Comparison of ENCODE assay signal across 10 mouse cellular contexts in the genomic region with DNA sequence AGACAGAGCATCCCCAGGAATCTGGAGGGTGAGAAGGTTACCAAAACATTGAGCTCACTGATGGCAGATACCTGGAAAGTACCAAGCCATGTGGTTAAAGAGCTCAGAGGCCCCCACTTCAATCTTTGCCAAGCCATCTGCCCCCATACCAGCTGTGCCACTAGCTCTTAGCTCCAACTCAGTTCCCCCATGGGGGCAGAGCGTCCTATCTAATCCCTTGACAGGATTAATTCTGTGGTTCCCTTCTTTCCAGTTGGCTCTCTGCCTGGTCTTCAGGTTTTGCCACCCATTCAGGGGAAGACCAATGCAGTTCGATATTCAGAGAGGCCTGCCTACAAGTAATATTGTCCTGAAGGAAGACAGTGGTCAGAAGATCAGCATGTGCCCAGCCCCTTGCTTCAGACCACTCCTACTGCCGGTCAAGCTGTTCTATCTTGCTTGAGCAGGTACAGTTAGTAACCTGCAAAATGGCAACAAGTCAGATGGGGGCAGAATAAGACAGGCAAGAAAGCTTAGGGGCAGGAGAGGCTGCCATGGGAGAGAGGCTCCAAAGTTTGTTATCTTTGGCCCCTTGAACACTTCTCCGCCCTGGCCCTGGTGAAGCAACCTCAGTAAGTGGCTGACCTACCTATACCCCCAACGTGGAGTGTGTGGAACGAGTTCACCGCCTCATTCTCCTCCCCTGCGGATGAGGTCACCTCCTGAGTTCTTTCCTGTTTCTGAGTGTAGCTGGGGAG.
DNase-seq lines count a peak whose midpoint lies in the region; ATAC-seq and TF ChIP-seq lines count a peak whose summit lies in the region.
"Had no signal": no experiment of that assay in that cellular context is flagged by ENCODE, and none has a peak within 500 bp of the region (broad histone marks: within the 10 kb centered on the region; RNA-seq: fewer than 3 reads in every experiment).

No protein-coding gene starts in this region.

- no peak overlapping the region for H3K4me2 ChIP-seq in midbrain, embryonic 14.5 days (ENCODE audit: low read length)
- H3K4me2 ChIP-seq in intestine, embryonic 16.5 days (ENCODE audit: low read depth, low read length) = no peak overlapping the region
- H3K4me2 ChIP-seq in stomach, embryonic 14.5 days (replicated peaks; ENCODE audit: low read depth, low read length) = no peak overlapping the region
- H3K4me2 ChIP-seq in forebrain, postnatal 0 days (ENCODE audit: low read depth) = no peak overlapping the region
- H3K4me2 ChIP-seq: embryonic facial prominence, embryonic 13.5 days; liver, embryonic 13.5 days had no signal

- no peak overlapping the region for H3K9ac ChIP-seq in midbrain, embryonic 14.5 days (replicated peaks; ENCODE audit: low read length)
- no peak overlapping the region for H3K9ac ChIP-seq in intestine, embryonic 16.5 days (ENCODE audit: low read depth, low read length)
- no peak overlapping the region for H3K9ac ChIP-seq in stomach, embryonic 14.5 days (replicated peaks; ENCODE audit: low read depth, low read length)
- no peak overlapping the region for H3K9ac ChIP-seq in forebrain, postnatal 0 days
- H3K9ac ChIP-seq: embryonic facial prominence, embryonic 13.5 days; liver, embryonic 13.5 days had no signal

- 71% methylated on average over 8 of the region's 8 CpGs for WGBS in midbrain, embryonic 14.5 days
- WGBS in midbrain, embryonic 10.5 days = 72% methylated on average over 8 of the region's 8 CpGs
- 46% methylated on average over 8 of the region's 8 CpGs for WGBS in intestine, embryonic 16.5 days
- 43% methylated on average over 8 of the region's 8 CpGs for WGBS in stomach, embryonic 14.5 days
- 76% methylated on average over 8 of the region's 8 CpGs for WGBS in forebrain, postnatal 0 days

- no peak for ATAC-seq in midbrain, embryonic 14.5 days (ENCODE audit: low FRiP score, low TSS enrichment)
- peak; percentile 83 for ATAC-seq in intestine, embryonic 16.5 days
- peak; percentile 84 for ATAC-seq in stomach, embryonic 14.5 days (ENCODE audit: insufficient number of reproducible peaks, insufficient read depth, low FRiP score, low read depth)
- ATAC-seq in forebrain, postnatal 0 days = no peak

- H3K9me3 ChIP-seq in midbrain, embryonic 14.5 days (ENCODE audit: control insufficient read depth, low read length) = no peaks in the 10 kb centered on the region
- no peaks in the 10 kb centered on the region for H3K9me3 ChIP-seq in midbrain, embryonic 10.5 days (replicated peaks)
- no peaks in the 10 kb centered on the region for H3K9me3 ChIP-seq in intestine, embryonic 16.5 days (ENCODE audit: control insufficient read depth, low read length)
- no peaks in the 10 kb centered on the region for H3K9me3 ChIP-seq in stomach, embryonic 14.5 days (ENCODE audit: control insufficient read depth, low read depth, low read length)
- H3K9me3 ChIP-seq in forebrain, postnatal 0 days (ENCODE audit: low read length) = no peaks in the 10 kb centered on the region
- H3K9me3 ChIP-seq: embryonic facial prominence, embryonic 13.5 days; liver, embryonic 13.5 days had no signal

- TF ChIP-seq CTCF in forebrain, postnatal 0 days (IDR thresholded peaks at IDR 0.05; ENCODE audit: low read depth) = no peak

- H3K4me1 ChIP-seq in midbrain, embryonic 14.5 days (ENCODE audit: control insufficient read depth, insufficient read depth, low read length) = no peaks in the 10 kb centered on the region
- H3K4me1 ChIP-seq in midbrain, embryonic 10.5 days = no peaks in the 10 kb centered on the region
- no peaks in the 10 kb centered on the region for H3K4me1 ChIP-seq in intestine, embryonic 16.5 days (ENCODE audit: control insufficient read depth, insufficient read depth, low read length)
- no peaks in the 10 kb centered on the region for H3K4me1 ChIP-seq in stomach, embryonic 14.5 days (ENCODE audit: control insufficient read depth, insufficient read depth, low read length)
- H3K4me1 ChIP-seq in forebrain, postnatal 0 days (ENCODE audit: insufficient read depth) = no peaks in the 10 kb centered on the region
- H3K4me1 ChIP-seq: liver, embryonic 13.5 days had no signal

- H3K4me3 ChIP-seq in midbrain, embryonic 14.5 days (replicated peaks; ENCODE audit: low read depth, low read length) = no peak overlapping the region
- H3K4me3 ChIP-seq in midbrain, embryonic 10.5 days = no peak overlapping the region
- H3K4me3 ChIP-seq in intestine, embryonic 16.5 days (ENCODE audit: low read length) = no peak overlapping the region
- no peak overlapping the region for H3K4me3 ChIP-seq in stomach, embryonic 14.5 days (ENCODE audit: low read depth, low read length)
- no peak overlapping the region for H3K4me3 ChIP-seq in forebrain, postnatal 0 days (ENCODE audit: low read depth, low read length)
- H3K4me3 ChIP-seq: embryonic facial prominence, embryonic 13.5 days; liver, embryonic 13.5 days had no signal

- no peaks in the 10 kb centered on the region for H3K27me3 ChIP-seq in midbrain, embryonic 14.5 days (ENCODE audit: control insufficient read depth, insufficient read depth, low read length)
- H3K27me3 ChIP-seq in midbrain, embryonic 10.5 days (ENCODE audit: low read depth, poor library complexity, severe bottlenecking) = no peaks in the 10 kb centered on the region
- no peaks in the 10 kb centered on the region for H3K27me3 ChIP-seq in intestine, embryonic 16.5 days (replicated peaks; ENCODE audit: control insufficient read depth, insufficient read depth, low read length)
- H3K27me3 ChIP-seq in stomach, embryonic 14.5 days (ENCODE audit: control insufficient read depth, insufficient read depth, low read length) = no peaks in the 10 kb centered on the region
- H3K27me3 ChIP-seq in forebrain, postnatal 0 days (ENCODE audit: insufficient read depth, low read length) = no peaks in the 10 kb centered on the region
- H3K27me3 ChIP-seq: embryonic facial prominence, embryonic 13.5 days; liver, embryonic 13.5 days had no signal

- no peaks in the 10 kb centered on the region for H3K36me3 ChIP-seq in midbrain, embryonic 14.5 days (ENCODE audit: control insufficient read depth, insufficient read depth, low read length)
- no peaks in the 10 kb centered on the region for H3K36me3 ChIP-seq in midbrain, embryonic 10.5 days
- no peaks in the 10 kb centered on the region for H3K36me3 ChIP-seq in intestine, embryonic 16.5 days (ENCODE audit: control insufficient read depth, insufficient read depth, low read length)
- H3K36me3 ChIP-seq in stomach, embryonic 14.5 days (ENCODE audit: control insufficient read depth, insufficient read depth, low read length) = no peaks in the 10 kb centered on the region
- no peaks in the 10 kb centered on the region for H3K36me3 ChIP-seq in forebrain, postnatal 0 days (ENCODE audit: insufficient read depth)
- H3K36me3 ChIP-seq: embryonic facial prominence, embryonic 13.5 days; liver, embryonic 13.5 days had no signal

- DNase-seq in midbrain, embryonic 14.5 days = peak; percentile 26
- DNase-seq in midbrain, embryonic 10.5 days (ENCODE audit: low spot score) = no peak
- peak; percentile 1 for DNase-seq in layer of hippocampus, adult 9-10 months (ENCODE audit: low spot score)
- DNase-seq in forebrain, postnatal 0 days = no peak
- no peak for DNase-seq in thymus, postnatal 14 days
- no peak for DNase-seq in thymus, adult 18-20 months
- DNase-seq: liver, embryonic 13.5 days had no signal

- no peak overlapping the region for H3K27ac ChIP-seq in midbrain, embryonic 14.5 days (replicated peaks; ENCODE audit: low read depth, low read length)
- H3K27ac ChIP-seq in midbrain, embryonic 10.5 days (replicated peaks) = no peak overlapping the region
- H3K27ac ChIP-seq in intestine, embryonic 16.5 days (ENCODE audit: low read length) = no peak overlapping the region
- H3K27ac ChIP-seq in stomach, embryonic 14.5 days (ENCODE audit: low read length) = no peak overlapping the region; the same call in 1 of the 2 replicates
- no peak overlapping the region for H3K27ac ChIP-seq in forebrain, postnatal 0 days (ENCODE audit: low read depth, low read length)
- H3K27ac ChIP-seq: embryonic facial prominence, embryonic 13.5 days; liver, embryonic 13.5 days had no signal

Comparison
In these comparisons a context has a peak if more than half of its experiments do, and no peak if none do; other contexts are left out.
1. DNase-seq: peak in midbrain, embryonic 14.5 days (single experiment) and layer of hippocampus, adult 9-10 months (single experiment); none in midbrain, embryonic 10.5 days (single experiment), forebrain, postnatal 0 days (single experiment), thymus, postnatal 14 days (single experiment) and thymus, adult 18-20 months (0 of 2).
2. ATAC-seq: peak in intestine, embryonic 16.5 days (single experiment) and stomach, embryonic 14.5 days (single experiment); none in midbrain, embryonic 14.5 days (single experiment) and forebrain, postnatal 0 days (single experiment).